Mouse (Mus musculus): ENCODE measurements at regions not wholly inside any gene's neighbourhood (a gene's known extent, or its start where the extent isn't known, plus 50 kb on each side); places are given as distances from the start of the nearest gene placed in this dataset.
"Not testable (repeated sequence)": the region's sequence is repeated elsewhere in the genome, so short reads cannot be mapped to it uniquely, and the experiment has no call there.

DNA sequence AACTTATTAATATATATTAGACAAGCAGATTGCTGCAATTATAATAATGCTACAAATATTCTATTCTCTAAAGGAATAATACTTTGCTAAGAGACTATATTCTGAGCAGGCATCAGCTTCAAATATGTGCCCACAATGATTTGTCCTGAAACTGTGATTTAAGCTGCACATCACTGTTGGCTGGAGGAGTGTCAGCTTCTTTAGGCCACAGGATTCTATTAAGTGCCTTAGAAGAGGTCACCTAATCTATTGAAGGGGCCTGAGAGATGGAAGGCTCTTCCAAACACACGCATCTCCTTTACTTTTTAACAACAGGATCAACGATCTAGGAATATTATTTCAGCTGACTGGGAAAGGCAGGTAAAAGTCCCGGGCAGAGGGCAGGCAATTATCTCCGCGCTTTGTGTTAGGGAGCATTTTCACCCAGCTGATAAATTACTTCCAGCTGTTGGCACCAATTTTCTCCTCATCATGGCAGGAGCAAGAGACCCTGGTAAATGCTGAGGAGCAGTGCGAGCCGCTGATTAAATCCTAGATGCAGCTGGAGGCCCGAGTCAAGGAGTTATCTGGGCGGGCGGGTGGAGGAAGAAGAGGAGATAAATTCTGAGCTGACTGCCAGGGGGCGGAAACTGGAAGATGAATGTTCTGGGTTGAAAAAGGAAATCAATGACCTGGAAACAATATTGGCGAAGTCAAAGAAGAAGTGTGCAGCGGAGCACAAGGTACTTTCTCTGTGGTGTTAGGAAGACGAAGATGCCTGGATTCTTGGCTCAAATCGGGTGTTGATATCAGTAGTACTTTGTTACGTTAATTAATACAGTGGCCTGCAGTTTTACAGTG is 290.9 kb upstream of the Ift57 start:
- ATAC-seq (ENCODE audit: insufficient number of reproducible peaks, low FRiP score, low TSS enrichment): no peak

DNA sequence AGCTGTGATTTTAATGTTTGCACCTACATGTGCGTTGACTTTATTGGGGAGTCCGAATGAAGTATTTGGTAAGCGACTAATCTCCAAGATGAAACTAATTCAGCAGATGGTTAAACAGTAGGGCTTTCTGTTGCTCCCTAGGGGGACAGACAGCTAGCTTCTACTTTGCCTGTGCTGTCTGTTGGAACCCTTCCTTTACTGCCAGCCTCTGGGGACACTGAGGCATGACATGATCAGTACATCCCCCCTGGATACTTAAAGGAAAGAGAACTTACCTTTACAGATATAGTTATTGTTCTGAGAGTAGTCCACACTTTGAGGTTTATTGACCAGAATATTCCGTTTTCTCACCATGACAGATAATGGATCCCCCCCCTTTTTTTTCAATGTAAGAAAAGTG is 289.8 kb upstream of the Ift57 start:
- ATAC-seq (ENCODE audit: insufficient number of reproducible peaks, low FRiP score, low TSS enrichment): no peak

DNA sequence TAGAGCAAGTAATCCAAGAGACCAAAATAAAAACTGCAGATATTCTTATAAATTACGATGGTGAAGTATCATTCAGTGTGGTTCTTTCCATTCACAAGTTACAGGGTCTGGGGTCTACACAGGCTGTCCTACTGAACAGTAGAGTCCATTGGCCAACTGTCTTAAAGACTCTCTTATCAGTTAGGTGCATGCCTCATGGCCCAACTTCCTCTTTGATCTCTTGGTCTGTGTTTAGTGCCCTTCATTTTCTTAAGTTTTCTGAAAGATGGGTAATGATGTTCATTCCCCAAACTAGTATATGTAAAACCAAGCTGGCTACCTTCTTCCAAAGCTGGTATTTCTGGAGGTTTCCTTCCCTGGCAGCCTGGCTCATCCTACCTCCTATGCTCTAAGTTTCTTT is 268.7 kb upstream of the Ift57 start:
- no peak for ATAC-seq (ENCODE audit: insufficient number of reproducible peaks, low FRiP score, low TSS enrichment)

DNA sequence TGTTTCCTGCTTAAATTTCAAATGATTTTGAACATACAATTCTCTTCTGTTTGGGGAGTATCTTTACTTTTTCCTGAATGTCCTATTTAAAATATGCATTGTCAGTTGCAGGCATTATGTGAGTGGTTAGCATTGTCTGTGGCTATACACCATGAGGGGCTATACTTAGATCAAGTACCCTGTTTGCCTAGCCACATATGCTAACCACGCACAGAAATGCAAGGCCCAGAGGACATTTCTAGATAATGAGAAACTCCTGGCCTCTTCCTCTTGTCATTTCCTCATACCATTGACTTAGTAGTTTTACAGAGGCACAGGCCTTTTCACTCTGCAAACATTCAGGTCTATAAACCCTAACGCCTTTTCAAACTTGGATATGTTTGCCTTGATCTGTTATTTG is 267.1 kb upstream of the Ift57 start:
- ATAC-seq (ENCODE audit: insufficient number of reproducible peaks, low FRiP score, low TSS enrichment): no peak

DNA sequence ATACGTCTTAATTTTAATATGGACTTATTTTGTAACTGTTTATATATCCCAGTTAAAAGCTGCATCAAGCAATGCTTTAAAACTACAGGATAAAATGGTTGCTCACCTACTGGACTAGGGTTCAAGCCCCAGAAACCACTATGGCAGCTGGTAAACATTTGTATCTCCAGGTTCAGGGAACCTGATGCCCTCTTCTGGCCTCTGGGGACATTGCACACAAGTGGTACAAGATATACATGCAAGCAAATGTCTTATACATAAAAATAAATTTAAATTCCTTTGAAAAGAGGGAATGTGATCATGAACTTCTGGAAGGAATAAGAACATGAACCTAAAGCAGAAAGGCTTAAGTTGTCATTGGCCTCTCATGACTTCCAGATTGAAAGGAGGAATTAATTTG is 257.8 kb upstream of the Ift57 start:
- ATAC-seq (ENCODE audit: insufficient number of reproducible peaks, low FRiP score, low TSS enrichment): no peak

DNA sequence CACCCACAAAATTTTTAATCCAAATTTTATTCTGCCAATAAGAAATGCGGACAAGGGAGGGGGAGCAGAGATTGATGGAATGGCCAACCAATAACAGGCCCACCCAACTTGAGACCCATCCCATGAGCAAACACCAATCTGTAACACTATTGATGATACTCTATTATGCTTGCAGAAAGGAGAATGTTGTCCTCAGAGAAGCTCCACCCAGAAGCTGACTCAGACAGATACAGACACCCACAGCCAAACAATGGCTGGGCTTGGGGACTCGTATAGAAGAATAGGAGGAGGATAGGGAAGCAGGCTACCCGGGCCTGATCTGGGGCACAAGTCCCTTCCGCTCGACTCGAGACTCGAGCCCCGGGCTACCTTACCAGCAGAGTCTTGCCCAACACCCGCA is 251.7 kb upstream of the Ift57 start:
- not testable (repeated sequence) for ATAC-seq (ENCODE audit: insufficient number of reproducible peaks, low FRiP score, low TSS enrichment)

DNA sequence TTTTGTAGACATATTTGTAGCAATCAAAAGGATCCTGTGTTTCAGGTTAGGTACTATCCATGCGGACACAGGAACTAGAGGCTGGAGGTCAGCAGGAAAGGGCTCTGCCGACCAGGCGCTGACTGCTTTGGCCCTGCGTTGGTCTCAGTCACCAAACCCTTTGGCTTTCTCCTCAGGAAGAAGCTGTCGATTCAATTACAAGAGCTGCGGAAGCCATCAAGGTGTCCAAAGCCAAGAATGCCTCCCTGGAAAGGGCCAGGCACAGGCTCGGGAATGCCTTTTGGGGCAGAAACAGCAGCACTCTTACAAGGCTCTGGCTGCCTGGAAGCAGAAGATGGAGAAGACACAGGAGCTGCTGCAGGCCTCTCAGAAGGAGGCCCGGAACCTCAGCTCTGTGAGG is 205.2 kb upstream of the Ift57 start:
- ATAC-seq (ENCODE audit: insufficient number of reproducible peaks, low FRiP score, low TSS enrichment): no peak

DNA sequence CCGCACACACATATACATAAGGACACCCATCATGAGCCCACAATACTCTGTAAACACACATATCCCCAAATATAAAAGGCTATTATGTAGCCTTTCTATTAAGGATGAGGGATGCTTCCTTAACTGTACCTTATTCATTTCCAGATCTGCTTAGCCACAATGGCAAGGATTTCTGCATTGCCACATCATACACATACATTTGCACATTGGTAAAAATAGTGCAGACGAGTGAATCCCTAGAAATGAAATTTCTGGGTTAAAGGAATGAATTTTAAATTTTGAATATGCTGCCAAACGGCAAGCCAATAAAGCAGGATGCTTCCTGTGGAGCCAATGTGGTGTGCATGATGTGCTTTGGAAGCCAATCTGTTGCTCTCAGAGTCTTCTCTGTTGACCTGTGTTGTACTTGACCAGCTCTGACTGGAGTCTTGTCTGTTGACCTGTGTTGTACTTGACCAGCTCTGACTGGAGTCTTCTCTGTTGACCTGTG is 201.5 kb upstream of the Ift57 start:
- peak; percentile 45; the same call in 1 of the 2 replicates for ATAC-seq (ENCODE audit: insufficient number of reproducible peaks, low FRiP score, low TSS enrichment)

DNA sequence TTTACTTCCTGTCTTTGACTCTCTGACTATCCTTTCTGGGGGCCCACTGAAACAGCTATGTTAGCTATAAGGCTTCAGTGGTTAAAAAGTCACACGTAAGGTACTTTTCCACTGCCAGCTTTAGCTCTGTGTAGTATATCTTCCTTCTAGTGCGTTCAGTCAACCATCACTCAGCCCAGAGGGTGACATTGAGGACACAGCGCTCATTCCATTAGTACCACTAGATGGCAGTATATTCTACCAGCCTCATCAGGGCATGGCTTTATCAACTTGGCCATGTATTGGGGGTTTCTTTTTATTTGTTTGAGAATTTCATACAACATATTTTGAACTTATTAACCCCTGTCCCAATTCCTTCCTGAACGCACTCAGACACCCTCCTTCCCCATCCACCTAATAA is 198.2 kb upstream of the Ift57 start:
- peak; percentile 62 for ATAC-seq (ENCODE audit: insufficient number of reproducible peaks, low FRiP score, low TSS enrichment)

DNA sequence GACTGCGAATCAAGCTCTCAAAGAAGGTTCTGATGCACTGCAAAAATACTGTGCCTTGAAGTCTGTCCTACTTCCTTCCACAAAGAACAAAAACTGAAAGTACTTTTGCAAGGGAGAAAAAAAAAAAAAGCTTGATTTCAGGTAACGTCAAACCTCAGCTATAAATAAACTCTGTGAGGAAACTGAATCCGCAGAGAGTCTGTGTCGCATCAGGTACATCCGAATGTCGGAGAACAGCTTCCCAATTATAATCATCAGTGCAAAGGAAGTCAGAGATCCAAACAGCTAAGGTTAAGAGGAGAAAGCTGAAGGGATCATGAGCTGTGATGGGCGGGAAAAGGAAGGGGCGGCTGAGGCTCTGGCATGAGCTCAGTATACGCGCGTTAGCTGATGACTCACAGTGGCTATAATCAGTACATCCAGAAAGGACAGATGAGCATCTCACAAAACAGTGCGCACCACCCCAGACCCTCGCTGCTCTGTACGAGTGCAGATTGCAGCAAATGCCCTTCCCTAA is 195.1 kb upstream of the Ift57 start:
- peak; percentile 42; the same call in 1 of the 2 replicates for ATAC-seq (ENCODE audit: insufficient number of reproducible peaks, low FRiP score, low TSS enrichment)

DNA sequence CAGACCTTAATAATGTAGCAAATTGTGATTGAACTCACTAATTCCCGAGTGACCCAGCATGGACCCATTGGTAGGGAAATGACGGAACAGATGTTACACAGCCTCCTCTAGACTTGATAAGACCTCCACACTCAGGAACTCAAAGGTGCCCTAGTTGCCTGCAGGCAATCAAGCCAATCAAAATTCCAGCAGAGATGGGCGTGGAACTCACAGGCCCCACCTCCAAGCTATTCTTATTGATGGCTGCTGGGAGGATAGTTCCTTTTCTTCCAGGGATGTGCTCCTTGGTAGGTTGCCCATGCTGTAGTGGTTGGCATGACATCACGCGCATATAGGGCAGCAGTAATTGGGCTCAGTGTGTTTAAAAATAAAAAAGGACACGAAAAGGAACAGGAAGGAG is 194.4 kb upstream of the Ift57 start:
- no peak for ATAC-seq (ENCODE audit: insufficient number of reproducible peaks, low FRiP score, low TSS enrichment)

DNA sequence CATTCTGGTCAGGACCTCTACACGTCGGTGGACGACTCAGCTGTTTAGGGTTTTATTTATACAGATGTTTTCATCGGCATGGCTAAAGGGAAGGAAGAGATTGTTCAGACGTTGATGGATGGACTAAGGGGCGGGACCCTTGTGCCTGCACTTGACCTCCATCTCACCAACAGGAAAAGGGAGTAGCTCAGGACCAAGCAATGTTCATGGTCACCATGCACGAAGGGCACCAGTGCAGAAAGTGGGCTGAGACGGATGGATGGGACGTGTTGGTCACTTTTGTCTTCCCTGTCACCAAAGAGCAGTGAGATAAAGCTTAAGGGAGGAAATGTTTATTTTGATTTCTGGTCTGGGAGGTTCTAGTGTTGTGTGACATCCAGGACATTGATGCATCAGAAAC is 193.8 kb upstream of the Ift57 start:
- no peak for ATAC-seq (ENCODE audit: insufficient number of reproducible peaks, low FRiP score, low TSS enrichment)

DNA sequence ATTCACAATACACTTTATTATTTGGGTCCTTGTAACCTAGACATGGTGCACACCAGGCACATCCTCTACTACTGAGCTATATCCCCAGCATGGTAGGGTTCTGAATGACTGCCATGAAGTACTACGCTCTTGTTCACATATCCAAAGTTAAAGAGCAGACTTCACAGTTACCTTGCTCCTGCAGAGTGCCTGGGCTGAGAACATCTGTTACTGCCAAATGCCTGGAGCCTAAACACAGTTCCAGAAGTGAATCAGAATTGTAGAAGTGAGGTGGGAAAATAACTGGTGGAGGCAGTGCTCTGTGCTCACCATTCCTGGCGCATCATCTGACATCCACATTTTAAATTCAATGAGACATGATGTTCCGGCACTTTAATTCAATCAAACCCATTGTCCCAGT is 180.2 kb upstream of the Ift57 start:
- no peak for ATAC-seq (ENCODE audit: insufficient number of reproducible peaks, low FRiP score, low TSS enrichment)

DNA sequence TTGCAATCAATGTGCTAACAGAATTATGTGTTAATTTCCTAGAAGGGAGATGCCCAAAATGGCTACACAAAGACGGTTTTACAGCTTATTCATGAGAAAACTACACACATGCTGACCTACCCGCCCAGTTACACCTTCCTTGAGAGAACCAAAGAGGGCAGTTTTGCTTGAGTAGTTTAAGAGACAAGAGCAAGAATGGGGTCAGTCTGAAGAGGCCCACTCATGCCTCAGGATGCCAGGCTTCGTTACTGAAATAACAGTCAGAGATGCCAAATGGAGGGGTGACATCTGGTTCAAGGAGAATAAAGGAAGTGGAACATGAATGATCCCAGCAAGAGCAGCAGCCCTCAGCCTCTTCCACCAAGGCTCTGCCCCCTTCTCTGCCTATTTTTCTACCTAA is 178.6 kb upstream of the Ift57 start:
- no peak for ATAC-seq (ENCODE audit: insufficient number of reproducible peaks, low FRiP score, low TSS enrichment)

DNA sequence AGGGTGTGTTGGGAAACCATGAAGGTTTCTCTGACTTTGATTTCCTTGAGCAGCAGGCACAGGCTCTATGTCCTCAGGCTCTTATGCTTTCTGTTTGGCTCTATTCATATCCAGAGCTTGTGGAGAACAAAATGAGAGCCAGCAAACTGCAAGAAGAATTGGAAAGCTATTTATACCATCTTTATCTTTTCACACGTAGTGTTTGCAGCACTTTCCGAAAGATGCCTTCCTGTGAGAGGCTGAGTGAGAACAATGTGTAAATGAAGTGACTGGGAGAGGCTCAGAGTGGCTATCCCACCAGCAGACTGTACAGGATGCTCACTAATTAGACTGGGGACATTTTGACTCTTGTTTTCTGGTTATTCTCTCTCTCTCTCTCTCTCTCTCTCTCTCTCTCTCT is 177.3 kb upstream of the Ift57 start:
- no peak for ATAC-seq (ENCODE audit: insufficient number of reproducible peaks, low FRiP score, low TSS enrichment)

DNA sequence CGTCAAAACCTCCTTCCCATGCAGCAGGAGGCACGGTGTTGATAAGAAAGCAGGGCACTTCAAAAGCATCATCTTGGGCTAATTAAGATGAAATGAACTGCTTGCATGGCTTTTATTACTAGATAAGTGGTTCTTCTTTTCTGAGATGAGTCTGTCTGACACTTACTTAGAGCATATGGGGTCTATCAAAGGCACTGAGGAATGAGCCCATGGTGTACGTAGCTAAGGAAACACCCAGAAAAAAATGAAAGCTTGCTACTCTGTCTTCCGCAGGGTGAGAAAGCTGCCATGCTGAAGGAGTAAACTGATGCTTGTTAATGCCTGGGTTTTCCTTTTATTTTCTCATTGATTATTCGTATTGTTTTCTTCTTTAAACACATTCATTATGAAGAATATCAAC is 176.5 kb upstream of the Ift57 start:
- no peak for ATAC-seq (ENCODE audit: insufficient number of reproducible peaks, low FRiP score, low TSS enrichment)

DNA sequence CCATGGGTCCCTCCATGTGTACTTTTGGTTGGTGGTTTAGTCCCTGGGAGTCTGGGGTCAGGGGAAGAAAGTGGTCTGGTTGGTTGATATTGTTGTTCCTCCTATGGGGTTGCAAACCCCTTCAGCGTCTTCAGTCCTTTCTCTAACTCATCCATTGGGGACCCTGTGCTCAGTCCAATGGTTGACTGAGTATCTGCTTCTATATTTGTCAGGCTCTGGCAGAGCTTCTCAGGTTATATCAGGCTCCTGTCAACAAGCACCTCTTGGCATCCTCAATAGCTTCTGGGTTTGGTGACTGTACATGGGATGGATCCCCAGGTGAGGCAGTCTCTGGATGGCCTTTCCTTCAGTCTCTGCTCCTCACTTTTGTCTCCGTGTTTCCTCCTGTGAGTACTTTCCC is 170.4 kb upstream of the Ift57 start:
- not testable (repeated sequence) for ATAC-seq (ENCODE audit: insufficient number of reproducible peaks, low FRiP score, low TSS enrichment)

DNA sequence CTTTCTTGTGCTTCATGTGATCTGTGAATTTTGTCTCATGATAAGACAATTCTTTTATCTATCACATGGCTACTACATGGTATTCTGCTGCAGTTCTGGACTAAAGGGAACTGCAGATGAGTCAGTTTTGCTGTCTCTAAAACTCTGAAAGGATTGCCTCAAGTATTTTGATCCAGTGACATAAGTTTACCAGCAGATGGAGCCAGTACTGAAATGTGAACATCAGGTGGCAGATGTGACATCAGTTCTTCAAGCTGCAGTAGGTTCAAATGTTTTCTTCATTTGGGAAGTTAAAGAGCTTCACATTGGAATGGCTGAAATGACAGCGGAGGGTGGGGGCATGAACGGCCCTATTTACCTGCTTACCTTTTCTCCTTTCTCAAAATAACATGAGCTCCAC is 170.0 kb upstream of the Ift57 start:
- no peak for ATAC-seq (ENCODE audit: insufficient number of reproducible peaks, low FRiP score, low TSS enrichment)

DNA sequence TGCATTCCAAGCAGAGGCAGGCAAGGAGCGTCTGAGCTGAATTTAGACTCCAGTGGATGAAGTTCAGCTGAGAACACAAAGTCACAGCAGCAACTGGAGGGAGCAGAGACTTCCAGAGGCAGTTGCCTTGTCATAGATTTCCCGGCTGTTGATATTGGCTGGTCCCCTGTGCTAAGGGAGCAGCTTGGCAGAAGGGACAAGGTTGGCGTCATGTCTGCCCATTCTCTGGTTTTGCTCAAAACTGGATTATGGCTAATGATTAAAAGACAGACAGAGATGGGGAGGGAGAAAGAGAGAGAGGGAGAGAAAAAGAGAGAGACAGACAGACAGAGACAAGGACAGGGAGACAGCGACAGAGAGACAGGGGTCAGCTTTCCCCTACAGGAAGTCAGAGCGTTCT is 169.0 kb upstream of the Ift57 start:
- no peak for ATAC-seq (ENCODE audit: insufficient number of reproducible peaks, low FRiP score, low TSS enrichment)

DNA sequence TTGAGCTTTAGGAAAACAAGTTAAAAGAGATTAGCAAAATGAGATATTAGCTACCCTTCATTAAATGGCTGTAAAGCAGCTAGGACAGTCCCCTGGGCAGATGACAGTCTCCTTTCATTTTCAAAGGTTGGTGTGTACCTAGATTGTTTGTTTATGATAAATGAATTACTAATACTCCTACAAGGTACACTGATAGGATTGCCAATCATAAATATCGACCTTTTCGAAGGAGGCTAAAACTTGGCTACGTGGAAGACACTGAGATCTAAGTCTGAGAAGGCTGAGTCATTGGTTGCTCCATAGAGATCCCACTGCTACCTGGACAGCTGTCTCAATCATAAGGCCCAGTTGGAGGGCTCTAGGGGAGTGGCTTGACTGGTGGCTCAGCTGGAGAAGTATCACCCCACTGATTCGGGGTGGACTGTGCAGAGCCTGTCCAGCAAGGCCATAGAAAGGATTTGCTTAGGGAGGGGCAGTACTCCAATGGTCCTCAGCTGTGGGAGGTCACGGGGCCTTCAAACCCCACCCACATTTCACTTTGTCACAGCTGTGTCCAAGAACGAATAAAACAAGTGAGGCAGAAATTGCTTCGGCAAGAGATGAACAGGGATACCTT is 166.9 kb upstream of the Ift57 start:
- no peak for ATAC-seq (ENCODE audit: insufficient number of reproducible peaks, low FRiP score, low TSS enrichment)

DNA sequence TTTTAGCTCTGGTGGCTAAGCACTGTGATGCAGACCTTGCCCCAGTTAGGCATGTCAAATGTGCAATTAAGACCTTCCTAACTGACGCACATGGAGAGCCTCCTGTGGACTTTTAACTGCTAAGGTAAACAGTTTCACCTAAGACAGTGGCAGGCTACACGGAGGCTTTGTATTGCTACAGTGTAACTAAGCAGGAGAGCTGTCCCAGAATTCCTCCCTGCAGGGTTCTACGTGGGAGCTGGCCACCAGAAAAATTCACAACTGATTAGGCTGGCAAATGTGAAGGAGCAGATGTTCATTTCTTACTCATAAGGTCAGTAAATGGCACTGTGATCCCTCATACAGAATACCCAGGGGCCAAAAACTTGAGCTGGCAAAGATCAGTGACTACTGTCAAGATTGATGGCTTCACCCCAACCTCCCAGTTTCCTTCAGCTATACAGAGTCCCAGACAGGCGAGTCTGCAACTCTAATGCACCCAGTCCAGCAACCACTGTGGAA is 165.5 kb upstream of the Ift57 start:
- ATAC-seq (ENCODE audit: insufficient number of reproducible peaks, low FRiP score, low TSS enrichment): peak; percentile 61

DNA sequence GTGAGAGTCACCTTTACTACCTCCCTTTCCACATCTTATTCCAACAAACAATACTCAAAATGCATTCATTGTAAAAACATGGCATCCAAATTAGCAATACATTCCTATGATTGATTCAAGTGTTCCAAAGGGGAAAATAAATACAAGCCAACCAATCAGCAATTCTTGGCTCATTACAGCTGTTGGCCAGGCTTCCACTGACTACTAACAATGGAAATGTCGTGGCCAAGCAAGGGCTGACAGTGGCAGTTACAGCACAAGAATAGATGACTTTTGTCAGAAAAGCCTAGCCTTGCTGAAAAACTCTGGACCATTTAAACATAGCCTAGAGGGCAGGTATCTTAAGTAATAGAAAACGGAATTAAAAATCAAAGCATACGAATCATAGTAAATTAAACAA is 148.8 kb upstream of the Ift57 start:
- no peak for ATAC-seq (ENCODE audit: insufficient number of reproducible peaks, low FRiP score, low TSS enrichment)
